Mouse (Mus musculus): ENCODE data around the gene BC017158. TPM values are rescaled to one million over a fixed set of nuclear protein-coding genes. Genes with fewer than 3 reads are reported as not detected.
"Not testable (repeated sequence)": the region's sequence is repeated elsewhere in the genome, so short reads cannot be mapped to it uniquely, and the experiment has no call there.

Gene BC017158
- polyA plus RNA-seq (2015; fragmentation: Nextera tagmentation; extraction: Ambion mirVana) = 16.7 and 21.4 TPM in 2 replicates

- peaks cover 33% of the 10 kb centered on the region for H3K36me3 ChIP-seq
- DNase-seq (peak; percentile 67), ATAC-seq (ENCODE audit: low read depth) (peak; percentile 71)
- H3K27me3 ChIP-seq = no peaks in the 10 kb centered on the region
- no peaks in the 10 kb centered on the region for H3K9me3 ChIP-seq (replicated peaks)
- H3K4me3 ChIP-seq (replicated peaks) = peak within 1 kb of the TSS; percentile 87
- H3K27ac ChIP-seq = peak within 1 kb of the TSS; percentile 94
- H3K9ac ChIP-seq = peak within 1 kb of the TSS; percentile 97
- H3K4me2 ChIP-seq = peak within 1 kb of the TSS; percentile 91
- peaks cover 86% of the 10 kb centered on the region for H3K4me1 ChIP-seq (replicated peaks)
- 1% methylated on average over 47 of the region's 47 CpGs for WGBS (ENCODE audit: insufficient replicate concordance)
These were observed at the start of gene BC017158 for GRCm38 (mm10) chr7:128297617-128298480. TSS of gene BC017158 (minus strand) at chr7:128298170.

GRCm38 (mm10) chr7:128346991-128347390, 49.0 kb upstream of the BC017158 start:
- DNase-seq = no peak

GRCm38 (mm10) chr7:128346522-128346921, 48.6 kb upstream of the BC017158 start:
- Histone ChIP-seq H3K36me3 (no peaks in the 10 kb centered on the region), H3K9ac (no peak overlapping the region), H3K27me3 (no peaks in the 10 kb centered on the region), H3K9me3 (replicated peaks) (no peaks in the 10 kb centered on the region), H3K4me3 (replicated peaks) (no peak overlapping the region), H3K27ac (no peak overlapping the region), H3K4me1 (replicated peaks) (no peaks in the 10 kb centered on the region), H3K4me2 (no peak overlapping the region)
- no peak for DNase-seq
- ATAC-seq (ENCODE audit: low read depth) = no peak
- WGBS (ENCODE audit: insufficient replicate concordance) = 61% methylated on average over 2 of the region's 2 CpGs

More at GRCm38 (mm10) chr7:128346991-128347390, 49.0 kb upstream of the BC017158 start:
- Histone ChIP-seq H3K4me1 (replicated peaks) (no peaks in the 10 kb centered on the region), H3K36me3 (no peaks in the 10 kb centered on the region), H3K9ac (no peak overlapping the region), H3K4me3 (replicated peaks) (no peak overlapping the region), H3K27ac (no peak overlapping the region), H3K9me3 (replicated peaks) (no peaks in the 10 kb centered on the region), H3K4me2 (no peak overlapping the region), H3K27me3 (no peaks in the 10 kb centered on the region)
- ATAC-seq (ENCODE audit: low read depth) = no peak
- WGBS (ENCODE audit: insufficient replicate concordance) = 52% methylated on average over 8 of the region's 8 CpGs

- Histone ChIP-seq H3K27ac (no peak overlapping the region), H3K4me3 (replicated peaks) (no peak overlapping the region), H3K9me3 (replicated peaks) (no peaks in the 10 kb centered on the region), H3K36me3 (no peaks in the 10 kb centered on the region), H3K27me3 (no peaks in the 10 kb centered on the region), H3K4me1 (replicated peaks) (no peaks in the 10 kb centered on the region), H3K9ac (no peak overlapping the region), H3K4me2 (no peak overlapping the region)
- ATAC-seq (ENCODE audit: low read depth) (no peak), DNase-seq (no peak)
- WGBS (ENCODE audit: insufficient replicate concordance) = 76% methylated on average over 6 of the region's 6 CpGs
These were observed 47.7 kb upstream of the BC017158 start for GRCm38 (mm10) chr7:128345691-128346090.

- peak; percentile 77; the same call in 1 of the 2 replicates for ATAC-seq (ENCODE audit: low read depth)
- Histone ChIP-seq H3K4me2 (no peak overlapping the region), H3K36me3 (no peaks in the 10 kb centered on the region), H3K27ac (no peak overlapping the region), H3K4me3 (replicated peaks) (no peak overlapping the region), H3K27me3 (0 out of 2 replicates have a peak, but pooled peaks cover 4% of the 10 kb centered on the region), H3K9me3 (replicated peaks) (no peaks in the 10 kb centered on the region), H3K9ac (no peak overlapping the region), H3K4me1 (replicated peaks) (no peaks in the 10 kb centered on the region)
- WGBS (ENCODE audit: insufficient replicate concordance) = 52% methylated on average over 6 of the region's 6 CpGs
- peak; percentile 44 for DNase-seq
These were observed 47.1 kb upstream of the BC017158 start for GRCm38 (mm10) chr7:128344928-128345653.

- Histone ChIP-seq H3K9me3 (replicated peaks) (no peaks in the 10 kb centered on the region), H3K36me3 (no peaks in the 10 kb centered on the region), H3K4me1 (replicated peaks) (no peaks in the 10 kb centered on the region), H3K27ac (no peak overlapping the region), H3K9ac (no peak overlapping the region), H3K27me3 (0 out of 2 replicates have a peak, but pooled peaks cover 4% of the 10 kb centered on the region), H3K4me2 (no peak overlapping the region), H3K4me3 (replicated peaks) (no peak overlapping the region)
- DNase-seq = no peak
- ATAC-seq (ENCODE audit: low read depth) = no peak
- WGBS (ENCODE audit: insufficient replicate concordance) = 67% methylated on average over 7 of the region's 7 CpGs
These were observed 46.5 kb upstream of the BC017158 start for GRCm38 (mm10) chr7:128344488-128344887.

- not testable (repeated sequence) for H3K4me3 ChIP-seq (replicated peaks); ATAC-seq (ENCODE audit: low read depth); H3K9ac ChIP-seq; H3K4me2 ChIP-seq; H3K9me3 ChIP-seq (replicated peaks); DNase-seq; H3K27me3 ChIP-seq; H3K4me1 ChIP-seq (replicated peaks); H3K36me3 ChIP-seq; H3K27ac ChIP-seq
- 90% methylated on average over 8 of the region's 10 CpGs for WGBS (ENCODE audit: insufficient replicate concordance)
These were observed 44.7 kb upstream of the BC017158 start for GRCm38 (mm10) chr7:128342691-128343090.

GRCm38 (mm10) chr7:128340321-128340720, 42.4 kb upstream of the BC017158 start:
- not testable (repeated sequence) for H3K27me3 ChIP-seq; H3K4me3 ChIP-seq (replicated peaks); DNase-seq; H3K9me3 ChIP-seq (replicated peaks); H3K36me3 ChIP-seq; ATAC-seq (ENCODE audit: low read depth); H3K9ac ChIP-seq; H3K27ac ChIP-seq; H3K4me2 ChIP-seq; H3K4me1 ChIP-seq (replicated peaks)
- 44% methylated on average over 9 of the region's 9 CpGs for WGBS (ENCODE audit: insufficient replicate concordance)

- Histone ChIP-seq H3K4me2 (no peak overlapping the region), H3K9me3 (replicated peaks) (no peaks in the 10 kb centered on the region), H3K9ac (no peak overlapping the region), H3K36me3 (no peaks in the 10 kb centered on the region), H3K4me3 (replicated peaks) (no peak overlapping the region), H3K27ac (no peak overlapping the region), H3K4me1 (replicated peaks) (no peaks in the 10 kb centered on the region), H3K27me3 (peaks cover 9% of the 10 kb centered on the region; the same call in 1 of the 2 replicates)
- WGBS (ENCODE audit: insufficient replicate concordance) = 33% methylated on average over 1 of the region's 1 CpGs
- DNase-seq (no peak), ATAC-seq (ENCODE audit: low read depth) (no peak)
These were observed 34.9 kb upstream of the BC017158 start for GRCm38 (mm10) chr7:128332896-128333295.

GRCm38 (mm10) chr7:128330981-128331380, 33.0 kb upstream of the BC017158 start:
- H3K9ac ChIP-seq = no peak overlapping the region

GRCm38 (mm10) chr7:128324977-128325376, 27.0 kb upstream of the BC017158 start:
- WGBS (ENCODE audit: insufficient replicate concordance) = 80% methylated on average over 1 of the region's 1 CpGs
- H3K27me3 ChIP-seq = peaks cover 5% of the 10 kb centered on the region; the same call in 1 of the 2 replicates
- H3K9me3 ChIP-seq (replicated peaks) = no peaks in the 10 kb centered on the region
- no peak overlapping the region for H3K4me2 ChIP-seq
- peaks cover 11% of the 10 kb centered on the region; the same call in 1 of the 2 replicates for H3K4me1 ChIP-seq (replicated peaks)
- no peak overlapping the region for H3K4me3 ChIP-seq (replicated peaks)
- no peak overlapping the region for H3K9ac ChIP-seq
- no peak overlapping the region for H3K27ac ChIP-seq
- ATAC-seq (ENCODE audit: low read depth) (no peak), DNase-seq (no peak)
- H3K36me3 ChIP-seq = no peaks in the 10 kb centered on the region

More at GRCm38 (mm10) chr7:128330981-128331380, 33.0 kb upstream of the BC017158 start:
- 70% methylated on average over 9 of the region's 9 CpGs for WGBS (ENCODE audit: insufficient replicate concordance)
- no peaks in the 10 kb centered on the region for H3K4me1 ChIP-seq (replicated peaks)
- no peaks in the 10 kb centered on the region for H3K9me3 ChIP-seq (replicated peaks)
- ATAC-seq (ENCODE audit: low read depth) (no peak), DNase-seq (no peak)
- no peak overlapping the region for H3K27ac ChIP-seq
- H3K27me3 ChIP-seq = peaks cover 9% of the 10 kb centered on the region; the same call in 1 of the 2 replicates
- H3K36me3 ChIP-seq = no peaks in the 10 kb centered on the region
- H3K4me2 ChIP-seq = no peak overlapping the region
- no peak overlapping the region for H3K4me3 ChIP-seq (replicated peaks)

All from liver, embryonic 13.5 days (tissue).